Mouse (Mus musculus) monocyte, adult 5-6 weeks (primary cell): ENCODE data around the gene Lcorl. TPM values are rescaled to one million over a fixed set of nuclear protein-coding genes. Genes with fewer than 3 reads are reported as not detected.
"Not testable (repeated sequence)": the region's sequence is repeated elsewhere in the genome, so short reads cannot be mapped to it uniquely, and the experiment has no call there.

Experiments used
- ATAC-seq: fragments of 153-309, 156-312 bp; replicated peaks from 2 replicates; pipeline ENCODE4 v1.8.0; 2017; ENCODE audit warnings: mild to moderate bottlenecking; ENCODE audit not compliant: low TSS enrichment, insufficient number of reproducible peaks, severe bottlenecking, poor library complexity, low FRiP score
- total RNA-seq: library from RNA; stranded (forward); fragments of 200-1000, 200-491, 200-594 nt; gene quantifications from 3 replicates; pipeline ENCODE4 v1.2.3, GENCODE M21; 2017

Gene Lcorl
- total RNA-seq, 1 experiment from 2014 or later: 31.8 TPM

GRCm38 (mm10) chr5:45733751-45734150 is 123.7 kb downstream of the Lcorl start:
- ATAC-seq: no peak

GRCm38 (mm10) chr5:45718848-45719488 is 138.4 kb downstream of the Lcorl start:
- ATAC-seq: peak; percentile 89

- no peak for ATAC-seq
These were observed 147.8 kb downstream of the Lcorl start for GRCm38 (mm10) chr5:45709653-45710052.

- ATAC-seq: no peak
These were observed 150.6 kb downstream of the Lcorl start for GRCm38 (mm10) chr5:45706811-45707210.

- ATAC-seq: no peak
These were observed 165.7 kb downstream of the Lcorl start for GRCm38 (mm10) chr5:45691678-45692077.

- no peak for ATAC-seq
These were observed 166.6 kb downstream of the Lcorl start for GRCm38 (mm10) chr5:45690802-45691201.

GRCm38 (mm10) chr5:45689152-45689551 is 168.3 kb downstream of the Lcorl start:
- ATAC-seq: no peak

- ATAC-seq: no peak
These were observed 171.2 kb downstream of the Lcorl start for GRCm38 (mm10) chr5:45686223-45686622.

- no peak for ATAC-seq
These were observed 172.2 kb downstream of the Lcorl start for GRCm38 (mm10) chr5:45685243-45685642.

- ATAC-seq: no peak
These were observed 174.0 kb downstream of the Lcorl start for GRCm38 (mm10) chr5:45683388-45683787.

GRCm38 (mm10) chr5:45679955-45680354 is 177.5 kb downstream of the Lcorl start:
- ATAC-seq: no peak

GRCm38 (mm10) chr5:45677639-45678038 is 179.8 kb downstream of the Lcorl start:
- peak; percentile 82 for ATAC-seq

GRCm38 (mm10) chr5:45675032-45675431 is 182.4 kb downstream of the Lcorl start:
- no peak for ATAC-seq

GRCm38 (mm10) chr5:45670894-45671494 is 186.4 kb downstream of the Lcorl start:
- no peak for ATAC-seq

- no peak for ATAC-seq
These were observed 187.1 kb downstream of the Lcorl start for GRCm38 (mm10) chr5:45670280-45670670.

GRCm38 (mm10) chr5:45669598-45670279 is 187.7 kb downstream of the Lcorl start, which contains the start of gene Ncapg:
Gene Ncapg (plus strand): TSS chr5:45669919.
- peak; percentile 99 for ATAC-seq

- ATAC-seq: peak; percentile 37
These were observed 188.2 kb downstream of the Lcorl start for GRCm38 (mm10) chr5:45669234-45669597.

- ATAC-seq: no peak
These were observed 188.6 kb downstream of the Lcorl start for GRCm38 (mm10) chr5:45668831-45669230.

GRCm38 (mm10) chr5:45668324-45668723 is 189.1 kb downstream of the Lcorl start:
- ATAC-seq: no peak

- not testable (repeated sequence) for ATAC-seq
These were observed 199.0 kb downstream of the Lcorl start for GRCm38 (mm10) chr5:45658406-45658805.
